Comparison of ENCODE assay signal across 15 mouse cellular contexts in genomic region chr8:93273321-93273720, GRCm38 (mm10). TPM values are rescaled to one million over a fixed set of nuclear protein-coding genes. Genes with fewer than 3 reads are reported as not detected.
DNase-seq lines count a peak whose midpoint lies in the region; ATAC-seq and TF ChIP-seq lines count a peak whose summit lies in the region.
"Had no signal": no experiment of that assay in that cellular context is flagged by ENCODE, and none has a peak within 500 bp of the region (broad histone marks: within the 10 kb centered on the region; RNA-seq: fewer than 3 reads in every experiment).

No protein-coding gene starts in this region.

- H3K36me3 ChIP-seq in lung, postnatal 0 days (ENCODE audit: insufficient read depth, low read length): no peaks in the 10 kb centered on the region
- H3K36me3 ChIP-seq in intestine, postnatal 0 days (ENCODE audit: control insufficient read depth, insufficient read depth): no peaks in the 10 kb centered on the region
- no peaks in the 10 kb centered on the region for H3K36me3 ChIP-seq in hindbrain, embryonic 10.5 days

- whole genome bisulfite sequencing in lung, postnatal 0 days: 80% methylated on average over 3 of the region's 3 CpGs
- 36% methylated on average over 3 of the region's 3 CpGs for WGBS in intestine, postnatal 0 days
- 76% methylated on average over 3 of the region's 3 CpGs for WGBS in hindbrain, embryonic 10.5 days

- no peak for TF ChIP-seq EP300 in lung, postnatal 0 days (IDR thresholded peaks at IDR 0.05)

- ATAC-seq in lung, postnatal 0 days: no peak
- ATAC-seq in intestine, postnatal 0 days: peak; percentile 77

- no peaks in the 10 kb centered on the region for H3K27me3 ChIP-seq in lung, postnatal 0 days (replicated peaks; ENCODE audit: insufficient read depth, low read length)
- H3K27me3 ChIP-seq in intestine, postnatal 0 days (replicated peaks; ENCODE audit: control insufficient read depth, insufficient read depth, low read length): no peaks in the 10 kb centered on the region
- H3K27me3 ChIP-seq in hindbrain, embryonic 10.5 days (ENCODE audit: insufficient read depth, poor library complexity, severe bottlenecking): no peaks in the 10 kb centered on the region

- peak; percentile 36 to 59 for DNase-seq in frontal cortex, adult 2 months (ENCODE audit: extremely low spot score in 1 of 2, low spot score in 1 of 2)
- no peak for DNase-seq in frontal cortex, postnatal 14 days (ENCODE audit: low spot score in 2 of 2)
- DNase-seq in lung, adult 18-20 months: peak; percentile 6 to 21
- DNase-seq in lung, postnatal 0 days (ENCODE audit: low spot score): no peak
- DNase-seq in right cerebral cortex, postnatal 36 days (ENCODE audit: low spot score in 2 of 2): peak; percentile 11 to 38
- no peak for DNase-seq in hindbrain, embryonic 10.5 days (ENCODE audit: low spot score)
- no peak for DNase-seq in urinary bladder, postnatal 25 days (ENCODE audit: low spot score)
- DNase-seq: B cell, adult 2 months; gastrocnemius, postnatal 10 days; spleen, adult 18-20 months; thymus, adult 2 months had no signal

- H3K9me3 ChIP-seq in lung, postnatal 0 days (ENCODE audit: low read length): no peaks in the 10 kb centered on the region
- no peaks in the 10 kb centered on the region for H3K9me3 ChIP-seq in intestine, postnatal 0 days (ENCODE audit: control insufficient read depth)
- no peaks in the 10 kb centered on the region for H3K9me3 ChIP-seq in hindbrain, embryonic 10.5 days

- H3K9ac ChIP-seq in lung, postnatal 0 days (replicated peaks; ENCODE audit: low read depth): no peak overlapping the region
- no peak overlapping the region for H3K9ac ChIP-seq in intestine, postnatal 0 days (ENCODE audit: low read depth, low read length)
- H3K9ac ChIP-seq: liver, embryonic 14.5 days had no signal

- no peak overlapping the region for H3K4me3 ChIP-seq in lung, postnatal 0 days (ENCODE audit: low read depth, low read length)
- H3K4me3 ChIP-seq in intestine, postnatal 0 days (ENCODE audit: low read depth, low read length): no peak overlapping the region
- H3K4me3 ChIP-seq in hindbrain, embryonic 10.5 days: no peak overlapping the region
- H3K4me3 ChIP-seq: erythroblast, embryonic 14.5 days had no signal

- H3K4me2 ChIP-seq in lung, postnatal 0 days (replicated peaks; ENCODE audit: low read depth, low read length): no peak overlapping the region
- H3K4me2 ChIP-seq in intestine, postnatal 0 days (replicated peaks; ENCODE audit: low read depth): no peak overlapping the region

- TF ChIP-seq CTCF in lung, postnatal 0 days (IDR thresholded peaks at IDR 0.05): no peak
- TF ChIP-seq CTCF in intestine, postnatal 0 days (IDR thresholded peaks at IDR 0.05; ENCODE audit: low read depth): no peak

- H3K27ac ChIP-seq in lung, postnatal 0 days (ENCODE audit: low read length): no peak overlapping the region
- H3K27ac ChIP-seq in intestine, postnatal 0 days (ENCODE audit: low read depth, low read length): no peak overlapping the region
- no peak overlapping the region for H3K27ac ChIP-seq in hindbrain, embryonic 10.5 days
- H3K27ac ChIP-seq: liver, embryonic 14.5 days had no signal

- no peaks in the 10 kb centered on the region for H3K4me1 ChIP-seq in lung, postnatal 0 days (ENCODE audit: insufficient read depth, low read depth, low read length)
- no peaks in the 10 kb centered on the region; the same call in 1 of the 2 replicates for H3K4me1 ChIP-seq in intestine, postnatal 0 days (replicated peaks; ENCODE audit: control insufficient read depth, insufficient read depth, low read length)
- no peaks in the 10 kb centered on the region for H3K4me1 ChIP-seq in hindbrain, embryonic 10.5 days (replicated peaks)

RNA-seq across cellular contexts. Expression of gene Ces1f, which starts 6.2 kb away (rescaled TPM):
- 0.14 and 0.23 TPM in 2 replicates for polyA plus RNA-seq in frontal cortex, adult 2 months (2012; rRNA removed)
- 1.1 and 1.3 TPM in 2 replicates for polyA plus RNA-seq in lung, postnatal 0 days (2015; fragmentation: Nextera tagmentation; extraction: Ambion mirVana)
- polyA plus RNA-seq in intestine, postnatal 0 days (2015; fragmentation: Nextera tagmentation; extraction: Ambion mirVana): 0.59 and 0.71 TPM in 2 replicates
- polyA plus RNA-seq in hindbrain, embryonic 10.5 days (2016; fragmentation: Nextera tagmentation; extraction: Ambion mirVana): not detected in 2 replicates
- polyA plus RNA-seq: erythroblast, embryonic 14.5 days; intestine, embryonic 14.5 days had no signal

RNA-seq across cellular contexts. Expression of gene Ces1e, which starts 43.9 kb away (rescaled TPM):
- polyA plus RNA-seq in frontal cortex, adult 2 months (2012; rRNA removed): 0.04 TPM in 1 of 2 replicates, not detected in the other
- 2.7 and 3.8 TPM in 2 replicates for polyA plus RNA-seq in lung, postnatal 0 days (2015; fragmentation: Nextera tagmentation; extraction: Ambion mirVana)
- polyA plus RNA-seq in intestine, postnatal 0 days (2015; fragmentation: Nextera tagmentation; extraction: Ambion mirVana): 0.66 and 1.1 TPM in 2 replicates
- polyA plus RNA-seq in hindbrain, embryonic 10.5 days (2016; fragmentation: Nextera tagmentation; extraction: Ambion mirVana): not detected in 2 replicates
- polyA plus RNA-seq: erythroblast, embryonic 14.5 days had no signal

Comparison
In these comparisons a context has a peak if more than half of its experiments do, and no peak if none do; other contexts are left out.
1. DNase-seq: peak in frontal cortex, adult 2 months (2 of 2), lung, adult 18-20 months (2 of 2) and right cerebral cortex, postnatal 36 days (2 of 2); none in frontal cortex, postnatal 14 days (0 of 2), lung, postnatal 0 days (single experiment), hindbrain, embryonic 10.5 days (single experiment) and urinary bladder, postnatal 25 days (single experiment).